Mouse (Mus musculus) lung, embryonic 14.5 days (tissue): ENCODE measurements around the gene March7. TPM values are rescaled to one million over a fixed set of nuclear protein-coding genes. Genes with fewer than 3 reads are reported as not detected.

Experiments
- ATAC-seq: fragments of 200-750 bp; cut with Nextera tagmentation; 2 replicates; pipeline ENCODE4 v1.8.0; 2017; ENCODE audit warnings: mild to moderate bottlenecking, moderate TSS enrichment, moderate library complexity; ENCODE audit not compliant: insufficient read depth
- DNase-seq: peaks from one replicate; pipeline ENCODE4 v3.0.0-alpha.2; 2015
- H3K27ac ChIP-seq: fragments of 300-500 bp; sonication (generic); 2 replicates; pipeline ENCODE4 v1.5.1; 2014; ENCODE audit warnings: low read depth, mild to moderate bottlenecking, moderate library complexity
- H3K27me3 ChIP-seq: fragments of 300-500 bp; sonication (generic); 2 replicates; pipeline ENCODE4 v1.6.1; 2014; ENCODE audit warnings: low read length, control low read depth; ENCODE audit not compliant: insufficient read depth
- H3K36me3 ChIP-seq: fragments of 300-500 bp; sonication (generic); 2 replicates; pipeline ENCODE4 v1.6.1; 2014; ENCODE audit warnings: control low read depth; ENCODE audit not compliant: insufficient read depth
- H3K4me1 ChIP-seq: fragments of 300-500 bp; sonication (generic); 2 replicates; pipeline ENCODE4 v1.6.1; 2014; ENCODE audit warnings: antibody characterized with exemption, control low read depth; ENCODE audit not compliant: insufficient read depth
- H3K4me2 ChIP-seq: fragments of 300-500 bp; sonication (generic); 2 replicates; pipeline ENCODE4 v1.6.1; 2014; ENCODE audit warnings: mild to moderate bottlenecking
- H3K4me3 ChIP-seq: fragments of 300-500 bp; sonication (generic); 2 replicates; pipeline ENCODE4 v1.5.1; 2014; ENCODE audit warnings: low read depth, low read length
- H3K9ac ChIP-seq: fragments of 300-500 bp; sonication (generic); 2 replicates; pipeline ENCODE4 v1.6.1; 2014
- H3K9me3 ChIP-seq: fragments of 300-500 bp; sonication (generic); 2 replicates; pipeline ENCODE4 v1.6.1; 2016; ENCODE audit warnings: low read depth, low read length, control low read depth
- CTCF ChIP-seq: IDR thresholded peaks from 2 replicates; pipeline ENCODE4 v1.5.1; 2016; ENCODE audit warnings: antibody characterized with exemption, low read depth
- WGBS: fragments of 180-500 bp; shearing (Covaris S2); extraction: QIAGEN DNeasy Blood & Tissue Kit; methylation state at CpG from one replicate; pipeline ENCODE4 v1.1.7; 2014; 5-methylcytosine and 5-hydroxymethylcytosine counted together
- polyA plus RNA-seq: library from polyadenylated mRNA; unstranded; fragments of >200 nt; fragmentation: Nextera tagmentation; extraction: Ambion mirVana; gene quantifications from 2 replicates; pipeline ENCODE4 v1.2.1, GENCODE M21; 2014

The March7 gene
- polyA plus RNA-seq, 1 experiment from 2014 or later: 78.7 TPM

- TF ChIP-seq CTCF: no peak
Observed at GRCm38 (mm10) chr2:60214683-60215082, 5.0 kb downstream of the March7 start.

GRCm38 (mm10) chr2:60216547-60217153 is 7.0 kb downstream of the March7 start:
- 66% methylated on average over 4 of the region's 4 CpGs for WGBS
- ATAC-seq (no peak), DNase-seq (no peak)
- Histone ChIP-seq H3K9ac (no peak overlapping the region), H3K4me3 (no peak overlapping the region), H3K27me3 (no peaks in the 10 kb centered on the region), H3K36me3 (peaks cover 22% of the 10 kb centered on the region), H3K4me2 (no peak overlapping the region), H3K27ac (no peak overlapping the region), H3K4me1 (peaks cover 10% of the 10 kb centered on the region), H3K9me3 (no peaks in the 10 kb centered on the region)
- TF ChIP-seq CTCF: no peak

More at GRCm38 (mm10) chr2:60214683-60215082, 5.0 kb downstream of the March7 start:
- Histone ChIP-seq H3K9me3 (no peaks in the 10 kb centered on the region), H3K36me3 (peaks cover 28% of the 10 kb centered on the region), H3K9ac (no peak overlapping the region), H3K4me3 (no peak overlapping the region), H3K4me1 (peaks cover 11% of the 10 kb centered on the region), H3K4me2 (no peak overlapping the region), H3K27ac (no peak overlapping the region), H3K27me3 (no peaks in the 10 kb centered on the region)
- WGBS: 93% methylated on average over 2 of the region's 2 CpGs
- DNase-seq (no peak), ATAC-seq (no peak)

- Histone ChIP-seq H3K27me3 (no peaks in the 10 kb centered on the region), H3K9me3 (no peaks in the 10 kb centered on the region), H3K27ac (0 out of 2 replicates have a peak overlapping the region, but pooled peaks have one; percentile 18), H3K9ac (no peak overlapping the region), H3K36me3 (peaks cover 20% of the 10 kb centered on the region), H3K4me3 (no peak overlapping the region), H3K4me1 (peaks cover 4% of the 10 kb centered on the region; the same call in 1 of the 2 replicates), H3K4me2 (no peak overlapping the region)
- 84% methylated on average over 6 of the region's 6 CpGs for WGBS
- TF ChIP-seq CTCF: no peak
- DNase-seq (no peak), ATAC-seq (no peak)
Observed at GRCm38 (mm10) chr2:60217620-60218019, 7.9 kb downstream of the March7 start.

- H3K9me3 ChIP-seq: no peaks in the 10 kb centered on the region
- DNase-seq (no peak), ATAC-seq (no peak)
- 68% methylated on average over 6 of the region's 6 CpGs for WGBS
- H3K4me3 ChIP-seq: no peak overlapping the region
- H3K4me2 ChIP-seq: no peak overlapping the region
- H3K36me3 ChIP-seq: peaks cover 11% of the 10 kb centered on the region; the same call in 1 of the 2 replicates
- no peaks in the 10 kb centered on the region for H3K27me3 ChIP-seq
- no peak for TF ChIP-seq CTCF
- no peak overlapping the region for H3K27ac ChIP-seq
- no peaks in the 10 kb centered on the region for H3K4me1 ChIP-seq
- H3K9ac ChIP-seq: no peak overlapping the region
Observed at GRCm38 (mm10) chr2:60221236-60221635, 11.5 kb downstream of the March7 start.

GRCm38 (mm10) chr2:60221954-60222353 is 12.3 kb downstream of the March7 start:
- no peaks in the 10 kb centered on the region for H3K4me1 ChIP-seq
- no peak for ATAC-seq

GRCm38 (mm10) chr2:60223489-60223888 is 13.8 kb downstream of the March7 start:
- H3K4me2 ChIP-seq: no peak overlapping the region
- no peaks in the 10 kb centered on the region for H3K4me1 ChIP-seq
- ATAC-seq (no peak), DNase-seq (no peak)
- 70% methylated on average over 1 of the region's 1 CpGs for WGBS
- H3K9ac ChIP-seq: no peak overlapping the region
- no peaks in the 10 kb centered on the region for H3K9me3 ChIP-seq
- H3K27me3 ChIP-seq: no peaks in the 10 kb centered on the region
- peaks cover 11% of the 10 kb centered on the region; the same call in 1 of the 2 replicates for H3K36me3 ChIP-seq
- no peak overlapping the region for H3K27ac ChIP-seq
- no peak overlapping the region for H3K4me3 ChIP-seq
- TF ChIP-seq CTCF: no peak

More at GRCm38 (mm10) chr2:60221954-60222353, 12.3 kb downstream of the March7 start:
- Histone ChIP-seq H3K9me3 (no peaks in the 10 kb centered on the region), H3K27ac (no peak overlapping the region), H3K4me3 (no peak overlapping the region), H3K27me3 (no peaks in the 10 kb centered on the region), H3K4me2 (no peak overlapping the region), H3K9ac (no peak overlapping the region), H3K36me3 (peaks cover 11% of the 10 kb centered on the region; the same call in 1 of the 2 replicates)
- no peak for TF ChIP-seq CTCF
- DNase-seq: no peak
- 86% methylated on average over 2 of the region's 2 CpGs for WGBS

- H3K4me1 ChIP-seq: no peaks in the 10 kb centered on the region
- ATAC-seq: no peak
- H3K27ac ChIP-seq: no peak overlapping the region
- TF ChIP-seq CTCF: no peak
- no peak for DNase-seq
- 90% methylated on average over 1 of the region's 1 CpGs for WGBS
- no peak overlapping the region for H3K4me3 ChIP-seq
- H3K4me2 ChIP-seq: no peak overlapping the region
- H3K36me3 ChIP-seq: peaks cover 44% of the 10 kb centered on the region
- H3K9ac ChIP-seq: no peak overlapping the region
- H3K27me3 ChIP-seq: no peaks in the 10 kb centered on the region
- no peaks in the 10 kb centered on the region for H3K9me3 ChIP-seq
Observed at GRCm38 (mm10) chr2:60228470-60228869, 18.8 kb downstream of the March7 start.

- Histone ChIP-seq H3K9me3 (no peaks in the 10 kb centered on the region), H3K27ac (no peak overlapping the region), H3K4me2 (no peak overlapping the region), H3K27me3 (no peaks in the 10 kb centered on the region), H3K9ac (no peak overlapping the region), H3K4me3 (no peak overlapping the region), H3K4me1 (no peaks in the 10 kb centered on the region), H3K36me3 (peaks cover 60% of the 10 kb centered on the region)
- TF ChIP-seq CTCF: no peak
- WGBS: 89% methylated on average over 2 of the region's 2 CpGs
- no peak for DNase-seq
- no peak for ATAC-seq
Observed at GRCm38 (mm10) chr2:60230361-60230760, 20.7 kb downstream of the March7 start.
